Mouse (Mus musculus) lung, adult 2 months (tissue): ENCODE data around the gene Polr2h. TPM values are rescaled to one million over a fixed set of nuclear protein-coding genes. Genes with fewer than 3 reads are reported as not detected.

Experiments
- DNase-seq: peaks from one replicate; pipeline ENCODE4 v3.0.0; 2022
- H3K4me1 ChIP-seq: fragments of 200-500 bp; 2 replicates; pipeline ENCODE4 v1.6.1; 2011; ENCODE audit warnings: low read length; ENCODE audit not compliant: control insufficient read depth, insufficient read depth
- H3K4me3 ChIP-seq: fragments of 200-500 bp; replicated peaks from 2 replicates; pipeline ENCODE3; 2011; ENCODE audit warnings: low read depth, mild to moderate bottlenecking, control low read depth, low read length; ENCODE audit errors: extremely low read depth
- CTCF ChIP-seq: fragments of 200-500 bp; IDR thresholded peaks from 2 replicates; pipeline ENCODE4 v1.5.1; 2011; ENCODE audit warnings: mild to moderate bottlenecking, low read length, control low read depth; ENCODE audit not compliant: insufficient read depth
- POLR2A ChIP-seq: fragments of 200-500 bp; IDR thresholded peaks from 2 replicates; pipeline ENCODE4 v1.6.1; 2011; ENCODE audit warnings: low read depth, mild to moderate bottlenecking, control low read depth, low read length, borderline replicate concordance; ENCODE audit errors: extremely low read depth
- WGBS: fragments of 180-500 bp; shearing (Covaris S2); methylation state at CpG from one replicate; pipeline ENCODE4 v1.1.7; 2018; 5-methylcytosine and 5-hydroxymethylcytosine counted together
- polyA plus RNA-seq: library from polyadenylated mRNA; depleted of rRNA; stranded (reverse); fragments of >200 nt; gene quantifications from 2 replicates; pipeline ENCODE4 v1.2.3, GENCODE M21; 2012; rRNA removed

Polr2h gene
- polyA plus RNA-seq, 1 experiment, result 12.0 TPM

DNA sequence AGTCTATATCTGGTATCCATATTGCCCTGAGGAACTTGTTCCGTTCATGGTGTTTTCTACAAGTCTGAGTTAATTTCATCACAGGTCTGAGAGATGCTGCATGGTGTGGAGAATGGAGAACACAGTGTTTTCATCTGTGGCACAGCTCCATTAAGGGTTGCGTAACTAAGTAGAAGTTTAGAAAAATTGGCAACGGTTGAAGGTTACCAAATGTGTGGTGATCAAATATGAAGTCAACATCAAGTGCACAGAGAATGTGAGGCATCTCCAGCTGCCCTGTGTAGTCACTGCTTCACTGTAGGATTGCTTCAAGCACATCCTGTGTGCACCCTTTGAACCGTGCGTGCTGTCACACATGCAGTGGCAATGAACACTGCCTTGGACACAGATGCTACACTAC is 38.6 kb downstream of the Polr2h start:
- peaks cover 3% of the 10 kb centered on the region; the same call in 1 of the 2 replicates for H3K4me1 ChIP-seq
- no peak overlapping the region for H3K4me3 ChIP-seq
- 57% methylated on average over 5 of the region's 5 CpGs for WGBS
- TF ChIP-seq CTCF (no peak), POLR2A (no peak)
- no peak for DNase-seq

- 68% methylated on average over 1 of the region's 1 CpGs for WGBS
Observed at GRCm38 (mm10) chr16:20757385-20757784, 39.9 kb downstream of the Polr2h start.

GRCm38 (mm10) chr16:20761681-20762080 is 44.2 kb downstream of the Polr2h start:
- H3K4me1 ChIP-seq, result no peaks in the 10 kb centered on the region
- H3K4me3 ChIP-seq, result no peak overlapping the region
- peak; percentile 29 for DNase-seq
- WGBS, result 9% methylated on average over 3 of the region's 3 CpGs
- TF ChIP-seq CTCF (peak; percentile 16; the same call in 1 of the 2 replicates), POLR2A (no peak)

More at GRCm38 (mm10) chr16:20757385-20757784, 39.9 kb downstream of the Polr2h start:
- H3K4me1 ChIP-seq, result peaks cover 3% of the 10 kb centered on the region; the same call in 1 of the 2 replicates
- TF ChIP-seq CTCF (no peak), POLR2A (no peak)
- no peak overlapping the region for H3K4me3 ChIP-seq
- no peak for DNase-seq

DNA sequence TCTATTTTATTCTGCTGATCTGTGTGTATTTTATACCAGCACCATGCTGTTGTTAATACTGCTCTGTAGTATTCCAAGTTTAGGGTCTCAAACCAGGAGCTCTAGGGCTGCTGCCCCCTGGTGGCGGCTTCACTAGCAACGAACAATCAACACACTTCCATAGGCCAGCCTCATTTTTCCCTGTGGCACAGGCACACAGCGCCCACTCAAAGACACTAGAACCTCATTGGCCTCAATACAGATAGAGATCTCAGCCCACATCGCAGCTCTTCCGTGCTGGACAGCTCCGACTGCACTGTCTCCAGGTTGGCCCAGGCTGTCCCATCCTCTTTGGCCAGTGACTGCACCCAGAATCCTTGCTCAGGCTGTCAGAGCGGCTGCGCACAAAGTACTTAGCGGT is 47.8 kb downstream of the Polr2h start:
- WGBS, result 47% methylated on average over 9 of the region's 9 CpGs

More for the DNA sequence above, 47.8 kb downstream of the Polr2h start:
- H3K4me1 ChIP-seq, result no peaks in the 10 kb centered on the region
- peak; percentile 44 for DNase-seq
- no peak overlapping the region for H3K4me3 ChIP-seq
- peak; percentile 68 for TF ChIP-seq CTCF
- no peak for TF ChIP-seq POLR2A

Other genes with a start within 250 kb of the Polr2h start
- 20.9 and 24.7 TPM in 2 replicates for gene Eif2b5, start 218.8 kb upstream of the Polr2h start, polyA plus RNA-seq
- gene Dvl3, start 200.7 kb upstream of the Polr2h start, polyA plus RNA-seq, result 35.9 and 44.0 TPM in 2 replicates
- gene Ap2m1, start 182.2 kb upstream of the Polr2h start, polyA plus RNA-seq, result 339 and 440 TPM in 2 replicates
- 32.0 and 50.5 TPM in 2 replicates for gene Abcf3, start 169.1 kb upstream of the Polr2h start, polyA plus RNA-seq
- gene Vwa5b2, start 128.2 kb upstream of the Polr2h start, polyA plus RNA-seq, result 0.10 and 0.34 TPM in 2 replicates
- 7.6 and 8.3 TPM in 2 replicates for gene Eef1akmt4, start 106.1 kb upstream of the Polr2h start, polyA plus RNA-seq
- gene Gm49333, start 106.1 kb upstream of the Polr2h start, polyA plus RNA-seq, result 0.17 TPM in 1 of 2 replicates, not detected in the other
- gene Alg3, start 105.9 kb upstream of the Polr2h start, polyA plus RNA-seq, result 18.0 and 23.7 TPM in 2 replicates
- gene Camk2n2, start 96.4 kb upstream of the Polr2h start, polyA plus RNA-seq, result 3.4 and 4.0 TPM in 2 replicates
- 0.37 and 0.64 TPM in 2 replicates for gene Ece2, start 87.8 kb upstream of the Polr2h start, polyA plus RNA-seq
- gene Psmd2, start 66.0 kb upstream of the Polr2h start, polyA plus RNA-seq, result 56.0 and 90.0 TPM in 2 replicates
- gene Eif4g1, start 49.4 kb upstream of the Polr2h start, polyA plus RNA-seq, result 341 and 342 TPM in 2 replicates
- 17.3 and 19.2 TPM in 2 replicates for gene Fam131a, start 24.4 kb upstream of the Polr2h start, polyA plus RNA-seq
- gene Clcn2, start 81 bp downstream of the Polr2h start, polyA plus RNA-seq, result 8.1 and 9.5 TPM in 2 replicates
- gene Chrd, start 15.5 kb downstream of the Polr2h start, polyA plus RNA-seq, result 4.4 and 5.8 TPM in 2 replicates
- gene Thpo, start 16.8 kb downstream of the Polr2h start, polyA plus RNA-seq, result 1.1 and 1.6 TPM in 2 replicates